Mouse (Mus musculus) hindbrain, embryonic 11.5 days (tissue): ENCODE measurements around the gene Apba2. TPM values are rescaled to one million over a fixed set of nuclear protein-coding genes. Genes with fewer than 3 reads are reported as not detected.

Experiments
- ATAC-seq: fragments of 200-750 bp; cut with Nextera tagmentation; 2 replicates; pipeline ENCODE4 v1.8.0; 2017; ENCODE audit warnings: mild to moderate bottlenecking, moderate TSS enrichment, moderate library complexity; ENCODE audit not compliant: low FRiP score
- DNase-seq: peaks from one replicate; pipeline ENCODE4 v3.0.0-alpha.2; 2015; ENCODE audit warnings: low spot score
- H3K27ac ChIP-seq: fragments of 300-500 bp; sonication (generic); 2 replicates; pipeline ENCODE4 v1.5.1; 2014; ENCODE audit warnings: mild to moderate bottlenecking, low read depth, low read length
- H3K27me3 ChIP-seq: fragments of 300-500 bp; sonication (generic); 2 replicates; pipeline ENCODE4 v1.6.1; 2014; ENCODE audit warnings: mild to moderate bottlenecking, low read length, moderate library complexity, mixed read lengths; ENCODE audit not compliant: control insufficient read depth, insufficient read depth
- H3K36me3 ChIP-seq: fragments of 300-500 bp; sonication (generic); 2 replicates; pipeline ENCODE4 v1.6.1; 2014; ENCODE audit warnings: mild to moderate bottlenecking, low read length, moderate library complexity, mixed read lengths; ENCODE audit not compliant: control insufficient read depth, insufficient read depth
- H3K4me1 ChIP-seq: fragments of 300-500 bp; sonication (generic); replicated peaks from 2 replicates; pipeline ENCODE4 v1.6.1; 2014; ENCODE audit warnings: low read length, mixed read lengths; ENCODE audit not compliant: control insufficient read depth, insufficient read depth
- H3K4me2 ChIP-seq: fragments of 300-500 bp; sonication (generic); replicated peaks from 2 replicates; pipeline ENCODE4 v1.6.1; 2014; ENCODE audit warnings: mild to moderate bottlenecking, low read depth, low read length
- H3K4me3 ChIP-seq: fragments of 300-500 bp; sonication (generic); 2 replicates; pipeline ENCODE4 v1.5.1; 2014; ENCODE audit warnings: low read depth, low read length
- H3K9ac ChIP-seq: fragments of 300-500 bp; sonication (generic); 2 replicates; pipeline ENCODE4 v1.6.1; 2014; ENCODE audit warnings: low read depth, low read length
- H3K9me3 ChIP-seq: fragments of 300-500 bp; sonication (generic); 2 replicates; pipeline ENCODE4 v1.6.1; 2016; ENCODE audit warnings: low read length; ENCODE audit not compliant: control insufficient read depth
- WGBS: fragments of 180-500 bp; shearing (Covaris S2); extraction: QIAGEN DNeasy Blood & Tissue Kit; methylation state at CpG from one replicate; pipeline ENCODE4 v1.1.7; 2014; 5-methylcytosine and 5-hydroxymethylcytosine counted together
- polyA plus RNA-seq: library from polyadenylated mRNA; unstranded; fragments of >200 nt; fragmentation: Nextera tagmentation; extraction: Ambion mirVana; gene quantifications from 2 replicates; pipeline ENCODE4 v1.2.1, GENCODE M21; 2014

The Apba2 gene
- polyA plus RNA-seq, result 67.0 and 76.6 TPM in 2 replicates

- DNase-seq (peak; percentile 87), ATAC-seq (peak; percentile 88)
- 0% methylated on average over 62 of the region's 96 CpGs for WGBS
- Histone ChIP-seq H3K27me3 (peaks cover 3% of the 10 kb centered on the region; the same call in 1 of the 2 replicates), H3K9ac (peak within 1 kb of the TSS; percentile 94), H3K27ac (peak within 1 kb of the TSS; percentile 87), H3K36me3 (no peaks in the 10 kb centered on the region), H3K4me1 (no peaks in the 10 kb centered on the region), H3K4me2 (peak within 1 kb of the TSS; percentile 58), H3K9me3 (no peaks in the 10 kb centered on the region), H3K4me3 (peak within 1 kb of the TSS; percentile 77)
These were observed at the start of gene Apba2 for GRCm38 (mm10) chr7:64501536-64502270. TSS of gene Apba2 (plus strand) at chr7:64501706.

GRCm38 (mm10) chr7:64451861-64452382 is 49.6 kb upstream of the Apba2 start:
- Histone ChIP-seq H3K4me3 (no peak overlapping the region), H3K27me3 (no peaks in the 10 kb centered on the region), H3K4me2 (no peak overlapping the region), H3K9me3 (no peaks in the 10 kb centered on the region), H3K27ac (no peak overlapping the region), H3K9ac (no peak overlapping the region), H3K4me1 (no peaks in the 10 kb centered on the region), H3K36me3 (no peaks in the 10 kb centered on the region)
- DNase-seq, result no peak
- peak; percentile 44; the same call in 1 of the 2 replicates for ATAC-seq
- WGBS, result 86% methylated on average over 5 of the region's 5 CpGs

GRCm38 (mm10) chr7:64452471-64453222 is 48.9 kb upstream of the Apba2 start:
- no peak overlapping the region for H3K4me2 ChIP-seq
- no peak for DNase-seq
- no peak overlapping the region for H3K9ac ChIP-seq
- WGBS, result 84% methylated on average over 4 of the region's 4 CpGs
- no peaks in the 10 kb centered on the region for H3K9me3 ChIP-seq
- no peaks in the 10 kb centered on the region for H3K27me3 ChIP-seq
- no peaks in the 10 kb centered on the region for H3K36me3 ChIP-seq
- ATAC-seq, result no peak
- H3K27ac ChIP-seq, result no peak overlapping the region
- H3K4me3 ChIP-seq, result no peak overlapping the region
- no peaks in the 10 kb centered on the region for H3K4me1 ChIP-seq

- Histone ChIP-seq H3K4me3 (no peak overlapping the region), H3K4me2 (no peak overlapping the region), H3K4me1 (no peaks in the 10 kb centered on the region), H3K27ac (no peak overlapping the region), H3K9me3 (no peaks in the 10 kb centered on the region), H3K27me3 (no peaks in the 10 kb centered on the region), H3K9ac (no peak overlapping the region), H3K36me3 (no peaks in the 10 kb centered on the region)
- WGBS, result 91% methylated on average over 4 of the region's 4 CpGs
- no peak for DNase-seq
- ATAC-seq, result no peak
These were observed 45.3 kb upstream of the Apba2 start for GRCm38 (mm10) chr7:64456176-64456575.

- no peaks in the 10 kb centered on the region for H3K36me3 ChIP-seq
- 75% methylated on average over 3 of the region's 3 CpGs for WGBS
These were observed 44.8 kb upstream of the Apba2 start for GRCm38 (mm10) chr7:64456676-64457075.

GRCm38 (mm10) chr7:64457811-64458210 is 43.7 kb upstream of the Apba2 start:
- no peak overlapping the region for H3K4me3 ChIP-seq
- H3K9ac ChIP-seq, result no peak overlapping the region
- no peak overlapping the region for H3K27ac ChIP-seq
- ATAC-seq (no peak), DNase-seq (no peak)
- no peaks in the 10 kb centered on the region for H3K27me3 ChIP-seq
- no peaks in the 10 kb centered on the region for H3K9me3 ChIP-seq
- no peaks in the 10 kb centered on the region for H3K4me1 ChIP-seq
- no peaks in the 10 kb centered on the region for H3K36me3 ChIP-seq
- no peak overlapping the region for H3K4me2 ChIP-seq
- WGBS, result 87% methylated on average over 2 of the region's 2 CpGs

More at GRCm38 (mm10) chr7:64456676-64457075, 44.8 kb upstream of the Apba2 start:
- Histone ChIP-seq H3K27ac (no peak overlapping the region), H3K4me2 (no peak overlapping the region), H3K4me3 (no peak overlapping the region), H3K27me3 (no peaks in the 10 kb centered on the region), H3K9me3 (no peaks in the 10 kb centered on the region), H3K4me1 (no peaks in the 10 kb centered on the region), H3K9ac (no peak overlapping the region)
- ATAC-seq, result no peak
- DNase-seq, result no peak

GRCm38 (mm10) chr7:64497438-64497837 is 4.1 kb upstream of the Apba2 start:
- WGBS, result 35% methylated on average over 10 of the region's 10 CpGs
- Histone ChIP-seq H3K4me3 (no peak overlapping the region), H3K36me3 (no peaks in the 10 kb centered on the region), H3K4me2 (no peak overlapping the region), H3K9me3 (no peaks in the 10 kb centered on the region), H3K27me3 (peaks cover 3% of the 10 kb centered on the region; the same call in 1 of the 2 replicates), H3K4me1 (no peaks in the 10 kb centered on the region), H3K27ac (no peak overlapping the region), H3K9ac (no peak overlapping the region)
- ATAC-seq, result no peak
- peak; percentile 51 for DNase-seq

- ATAC-seq, result peak; percentile 49
- H3K36me3 ChIP-seq, result no peaks in the 10 kb centered on the region
- no peak for DNase-seq
- H3K4me1 ChIP-seq, result no peaks in the 10 kb centered on the region
- peak overlapping the region; percentile 87 for H3K27ac ChIP-seq
- peaks cover 3% of the 10 kb centered on the region; the same call in 1 of the 2 replicates for H3K27me3 ChIP-seq
- no peaks in the 10 kb centered on the region for H3K9me3 ChIP-seq
- peak overlapping the region; percentile 94 for H3K9ac ChIP-seq
- WGBS, result 3% methylated on average over 35 of the region's 47 CpGs
- H3K4me3 ChIP-seq, result peak overlapping the region; percentile 77
- peak overlapping the region; percentile 58 for H3K4me2 ChIP-seq
These were observed 1.0 kb downstream of the Apba2 start for GRCm38 (mm10) chr7:64502271-64503180.
